Mouse (Mus musculus) MEL (cell line): Measurements from ENCODE around the gene Tldc2. TPM values are rescaled to one million over a fixed set of nuclear protein-coding genes. Genes with fewer than 3 reads are reported as not detected.

Experiments
- DNase-seq: peaks from one replicate; pipeline ENCODE4 v3.0.0; 2011; ENCODE audit warnings: low read depth, low spot score
- H3K27ac ChIP-seq: 2 replicates; pipeline ENCODE4 v1.5.1; 2012; ENCODE audit warnings: low read depth, mild to moderate bottlenecking, control low read depth, low read length, moderate library complexity; ENCODE audit not compliant: control insufficient read depth
- H3K27me3 ChIP-seq, 2 experiments: fragments of 150-350 bp in 1 of 2; sonication (generic) in 1 of 2; 2 replicates each; pipeline ENCODE4 v1.6.1; 2012; ENCODE audit warnings: low read length in 2 of 2, mild to moderate bottlenecking in 2 of 2, improper control_type of control experiment in 1 of 2, moderate library complexity in 1 of 2; ENCODE audit not compliant: insufficient read depth in 2 of 2, control insufficient read depth in 1 of 2
- H3K36me3 ChIP-seq, 2 experiments: 2 replicates each; pipeline ENCODE4 v1.6.1; 2012 to 2014; ENCODE audit warnings: low read length in 2 of 2, improper control_type of control experiment in 1 of 2, inconsistent platforms in 1 of 2, mild to moderate bottlenecking in 1 of 2; ENCODE audit not compliant: insufficient read depth in 2 of 2, control insufficient read depth in 1 of 2
- H3K4me1 ChIP-seq, 2 experiments: fragments of 150-350 bp in 1 of 2; sonication (generic) in 1 of 2; 2 replicates each; pipeline ENCODE4 v1.6.1; 2012; ENCODE audit warnings: low read length in 2 of 2, improper control_type of control experiment in 1 of 2, mild to moderate bottlenecking in 1 of 2; ENCODE audit not compliant: insufficient read depth in 2 of 2, control insufficient read depth in 1 of 2
- H3K4me3 ChIP-seq, 2 experiments: fragments of 150-350 bp in 1 of 2; sonication (generic) in 1 of 2; 2 replicates each; pipeline ENCODE4 v1.5.1; 2012; ENCODE audit warnings: low read depth in 2 of 2, low read length in 2 of 2, mild to moderate bottlenecking in 2 of 2, moderate library complexity in 2 of 2, control low read depth in 1 of 2, improper control_type of control experiment in 1 of 2; ENCODE audit not compliant: control insufficient read depth in 1 of 2, insufficient read depth in 1 of 2
- H3K79me2 ChIP-seq: 2 replicates; pipeline ENCODE4 v1.6.1; 2012; ENCODE audit warnings: mild to moderate bottlenecking, low read length, moderate library complexity; ENCODE audit not compliant: control insufficient read depth, poor library complexity, insufficient read depth
- H3K9ac ChIP-seq: 2 replicates; pipeline ENCODE4 v1.6.1; 2012; ENCODE audit warnings: low read depth, mild to moderate bottlenecking, control low read depth, low read length, moderate library complexity; ENCODE audit not compliant: control insufficient read depth, poor library complexity, severe bottlenecking
- H3K9me3 ChIP-seq: fragments of 150-350 bp; sonication (generic); replicated peaks from 2 replicates; pipeline ENCODE4 v1.6.1; 2012; ENCODE audit warnings: mild to moderate bottlenecking, low read length, improper control_type of control experiment, moderate library complexity; ENCODE audit not compliant: insufficient read depth
- CHD2 ChIP-seq: IDR thresholded peaks from 2 replicates; pipeline ENCODE4 v1.6.1; 2011; ENCODE audit warnings: low read length, improper control_type of control experiment
- E2F4 ChIP-seq: IDR thresholded peaks from 2 replicates; pipeline ENCODE4 v1.6.1; 2011; ENCODE audit warnings: low read depth, low read length, improper control_type of control experiment, borderline replicate concordance
- JUND ChIP-seq: IDR thresholded peaks from 2 replicates; pipeline ENCODE4 v1.6.1; 2011; ENCODE audit warnings: low read depth, mild to moderate bottlenecking, improper control_type of control experiment, low read length
- MAZ ChIP-seq: IDR thresholded peaks from 2 replicates; pipeline ENCODE4 v1.6.1; 2012; ENCODE audit warnings: low read depth, mild to moderate bottlenecking, inconsistent platforms, low read length, improper control_type of control experiment
- MEF2A ChIP-seq: IDR thresholded peaks from 2 replicates; pipeline ENCODE4 v1.6.1; 2014; ENCODE audit warnings: low read depth, mild to moderate bottlenecking, inconsistent platforms, low read length, improper control_type of control experiment; ENCODE audit not compliant: poor library complexity, insufficient replicate concordance, severe bottlenecking; ENCODE audit errors: extremely low read depth
- MXI1 ChIP-seq: IDR thresholded peaks from 2 replicates; pipeline ENCODE4 v1.6.1; 2011; ENCODE audit warnings: mild to moderate bottlenecking, low read depth, low read length, improper control_type of control experiment
- MYB ChIP-seq: IDR thresholded peaks from 2 replicates; pipeline ENCODE4 v1.6.1; 2011; ENCODE audit warnings: mild to moderate bottlenecking, low read depth, low read length, improper control_type of control experiment
- NELFE ChIP-seq: IDR thresholded peaks from 2 replicates; pipeline ENCODE4 v1.6.1; 2011; ENCODE audit warnings: low read depth, low read length, improper control_type of control experiment
- NRF1 ChIP-seq: IDR thresholded peaks from 2 replicates; pipeline ENCODE4 v1.6.1; 2014; ENCODE audit warnings: low read depth, mild to moderate bottlenecking, inconsistent platforms, low read length, improper control_type of control experiment, moderate library complexity; ENCODE audit not compliant: poor library complexity, insufficient read depth, severe bottlenecking
- POLR2A ChIP-seq, 2 experiments: IDR thresholded peaks; 2 replicates each; pipeline ENCODE4 v1.6.1; 2011 to 2012; ENCODE audit warnings: low read length in 2 of 2, mild to moderate bottlenecking in 2 of 2, control low read depth in 1 of 2, improper control_type of control experiment in 1 of 2, low read depth in 1 of 2, moderate library complexity in 1 of 2; ENCODE audit not compliant: control insufficient read depth in 1 of 2, insufficient read depth in 1 of 2, poor library complexity in 1 of 2
- RAD21 ChIP-seq: IDR thresholded peaks from 2 replicates; pipeline ENCODE4 v1.6.1; 2011; ENCODE audit warnings: mild to moderate bottlenecking, low read depth, low read length, improper control_type of control experiment
- RCOR1 ChIP-seq: IDR thresholded peaks from 2 replicates; pipeline ENCODE4 v1.6.1; 2012; ENCODE audit warnings: low read depth, mild to moderate bottlenecking, inconsistent platforms, low read length, improper control_type of control experiment
- SMC3 ChIP-seq: IDR thresholded peaks from 2 replicates; pipeline ENCODE4 v1.6.1; 2011; ENCODE audit warnings: low read depth, low read length, improper control_type of control experiment
- TAL1 ChIP-seq: IDR thresholded peaks from 2 replicates; pipeline ENCODE4 v1.6.1; 2012; ENCODE audit warnings: mild to moderate bottlenecking, inconsistent platforms, low read length, moderate library complexity, mixed read lengths
- TCF12 ChIP-seq: IDR thresholded peaks from 2 replicates; pipeline ENCODE4 v1.6.1; 2014; ENCODE audit warnings: low read depth, mild to moderate bottlenecking, inconsistent platforms, low read length, improper control_type of control experiment, moderate library complexity
- UBTF ChIP-seq: IDR thresholded peaks from 2 replicates; pipeline ENCODE4 v1.6.1; 2012; ENCODE audit warnings: low read depth, mild to moderate bottlenecking, inconsistent platforms, low read length, improper control_type of control experiment, moderate library complexity, borderline replicate concordance; ENCODE audit not compliant: insufficient read depth
- ZNF384 ChIP-seq: IDR thresholded peaks from 2 replicates; pipeline ENCODE4 v1.6.1; 2012; ENCODE audit warnings: low read depth, mild to moderate bottlenecking, inconsistent platforms, low read length, improper control_type of control experiment
- polyA plus RNA-seq, 2 experiments: library from polyadenylated mRNA; stranded (reverse) in 1 of 2; unstranded in 1 of 2; fragments of >175 nt in 1 of 2; fragments of >200 nt in 1 of 2; gene quantifications; 2 replicates each; pipeline versions ENCODE4 v1.2.1 to v1.2.4; 2012; ENCODE audit warnings: low replicate concordance in 2 of 2, low read depth in 1 of 2; ENCODE audit not compliant: insufficient read length in 2 of 2, insufficient read depth in 1 of 2, missing spikeins in 1 of 2
- total RNA-seq: library from RNA; depleted of rRNA; stranded (reverse); fragments of 300-350 nt; gene quantifications from 2 replicates; pipeline ENCODE4 v1.2.3, GENCODE M21; 2012

The Tldc2 gene
- total and polyA plus RNA-seq, 3 experiments, result not detected

- peaks cover 3 to 20% of the 10 kb centered on the region in 2 experiments; a peak in 3 of 4 replicates for H3K4me1 ChIP-seq
- no peaks in the 10 kb centered on the region for H3K79me2 ChIP-seq
- no peak overlapping the region for H3K27ac ChIP-seq
- H3K27me3 ChIP-seq, result no peaks in the 10 kb centered on the region
- no peaks in the 10 kb centered on the region for H3K9me3 ChIP-seq
- 0 out of 2 replicates have a peak, but pooled peaks have one; percentile 33 for TF ChIP-seq MXI1
- no peak for TF ChIP-seq TAL1
- TF ChIP-seq CHD2, result no peak
- TF ChIP-seq UBTF, result no peak
- H3K4me3 ChIP-seq, result no peak overlapping the region
- peak; percentile 63 for DNase-seq
- peaks cover 0 to 19% of the 10 kb centered on the region in 2 experiments for H3K36me3 ChIP-seq
- no peak overlapping the region for H3K9ac ChIP-seq
Observed at GRCm38 (mm10) chr2:157141962-157142361, 55.1 kb downstream of the Tldc2 start.

GRCm38 (mm10) chr2:157144132-157144531 lies 57.3 kb downstream of the Tldc2 start:
- Histone ChIP-seq H3K36me3 (peaks cover 5 to 6% of the 10 kb centered on the region in 2 experiments), H3K4me3 (no peak overlapping the region), H3K9ac (no peak overlapping the region), H3K9me3 (no peaks in the 10 kb centered on the region), H3K4me1 (peaks cover 0 to 4% of the 10 kb centered on the region in 2 experiments; a peak in 1 of 4 replicates), H3K27ac (no peak overlapping the region), H3K27me3 (no peaks in the 10 kb centered on the region), H3K79me2 (no peaks in the 10 kb centered on the region)
- no peak for DNase-seq
- TF ChIP-seq SMC3 (no peak), ZNF384 (no peak), MYB (no peak), MAZ (no peak), E2F4 (no peak), MXI1 (no peak), TAL1 (no peak), MEF2A (no peak), NRF1 (no peak), NELFE (no peak), JUND (no peak), TCF12 (no peak), RAD21 (no peak), RCOR1 (no peak), POLR2A (IDR thresholded peaks at IDR 0.05; ENCODE audit: control insufficient read depth in 1 of 2, insufficient read depth in 1 of 2, low read depth in 1 of 2, low read length in 2 of 2, poor library complexity in 1 of 2) (no peak)
